Mouse (Mus musculus) G1E (cell line): ENCODE measurements around the gene Mboat1.

ENCODE experiments used
- CTCF ChIP-seq: IDR thresholded peaks from 2 replicates; pipeline ENCODE4 v1.5.1; 2012; ENCODE audit warnings: low read depth, low read length, inconsistent platforms, mixed read lengths
- GATA1 ChIP-seq: IDR thresholded peaks from 2 replicates; pipeline ENCODE4 v1.6.1; 2012; ENCODE audit warnings: borderline replicate concordance, low read length, inconsistent platforms, mixed read lengths
- GATA2 ChIP-seq: IDR thresholded peaks from 2 replicates; pipeline ENCODE4 v1.6.1; 2012; ENCODE audit warnings: low read depth, low read length, inconsistent platforms, borderline replicate concordance
- POLR2AphosphoS5 ChIP-seq: IDR thresholded peaks from 2 replicates; pipeline ENCODE4 v1.6.1; 2012; ENCODE audit warnings: low read depth, low read length, inconsistent platforms; ENCODE audit not compliant: insufficient replicate concordance
- TAL1 ChIP-seq: conservative IDR thresholded peaks from 2 replicates; pipeline ENCODE4 v1.6.1; 2012; ENCODE audit warnings: low read depth, low read length, inconsistent platforms, mixed read lengths

DNA sequence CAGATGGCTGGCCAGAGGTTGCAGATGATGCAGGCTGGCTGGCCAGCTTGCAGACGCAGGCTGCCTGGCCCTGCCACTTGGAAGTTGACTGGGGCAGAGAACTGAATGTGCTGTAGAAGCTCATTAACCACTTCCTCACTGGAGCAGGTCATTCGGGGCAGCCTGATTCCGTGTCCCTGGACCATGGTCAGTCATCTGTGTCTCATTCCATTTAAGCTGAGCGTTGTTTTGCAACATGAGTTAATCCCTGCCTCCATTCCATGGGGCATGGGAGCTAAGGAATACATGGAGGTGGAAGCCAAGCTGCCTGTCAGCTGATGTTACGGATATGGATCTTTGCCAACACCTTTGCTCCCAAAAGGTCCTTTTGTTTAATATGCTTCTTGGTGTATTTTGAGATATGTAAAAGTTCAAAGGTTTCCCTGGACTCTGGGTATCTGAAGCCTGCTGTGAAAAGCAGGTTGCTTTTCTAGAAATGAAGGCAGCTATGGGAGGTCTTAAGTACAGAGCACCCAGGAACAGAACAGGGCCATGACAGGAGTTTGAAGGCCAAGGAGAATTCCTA lies 114.1 kb downstream of the Mboat1 start:
- TF ChIP-seq CTCF (no peak), POLR2AphosphoS5 (no peak), TAL1 (no peak), GATA2 (no peak), GATA1 (no peak)
